Mouse (Mus musculus) adrenal gland (tissue): Measurements from ENCODE around the gene Nfkbib.

Experiments used
- intact Hi-C: fragments of 180-260 bp; cut with DNase I; formaldehyde crosslinking; loops from one replicate; pipeline ENCODE4 v1.15.1; 2025

The Nfkbib gene

DNA sequence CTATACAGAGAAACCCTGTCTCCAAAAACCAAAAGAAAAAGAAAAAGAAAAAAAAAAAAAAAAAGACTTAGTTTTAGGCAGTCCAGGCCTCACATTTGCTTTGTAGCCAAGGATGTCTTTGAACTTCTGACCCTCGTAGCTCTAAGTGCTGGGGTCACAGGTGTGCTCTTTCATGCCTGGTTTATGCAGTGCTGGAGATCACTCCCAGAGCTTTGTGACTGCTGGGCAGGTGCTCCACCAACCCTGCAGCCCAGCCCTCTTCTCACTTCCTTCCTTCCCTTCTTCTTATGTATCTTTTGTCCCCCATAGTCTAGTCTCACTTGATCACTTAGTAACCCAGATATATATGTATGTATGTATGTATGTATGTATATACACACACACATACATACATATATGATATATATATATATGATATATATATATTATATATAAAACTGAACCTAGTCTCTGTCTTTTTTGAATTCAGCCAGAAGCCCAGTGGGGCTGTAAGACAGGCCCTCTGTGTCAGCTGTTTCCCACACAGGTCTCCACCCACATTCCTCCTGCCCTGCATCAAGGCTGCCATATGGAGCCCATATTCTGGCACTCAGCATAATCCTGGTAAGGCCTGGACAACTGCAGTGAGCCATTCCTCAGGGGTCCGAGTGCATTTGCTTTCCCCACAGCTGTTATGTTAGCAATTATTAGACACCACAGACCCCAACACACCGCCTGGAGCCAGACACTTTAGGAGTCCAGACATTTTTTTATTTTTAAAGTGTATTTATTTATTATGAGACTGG, 46.4 kb downstream of the Nfkbib start:
- intact Hi-C loops = no loop called here

GRCm38 (mm10) chr7:28719650-28720049, 47.7 kb downstream of the Nfkbib start:
- intact Hi-C loops = no loop called here

GRCm38 (mm10) chr7:28719159-28719558, 48.2 kb downstream of the Nfkbib start:
- intact Hi-C loops = no loop called here

GRCm38 (mm10) chr7:28717726-28718125, 49.6 kb downstream of the Nfkbib start:
- intact Hi-C loops = no loop called here

GRCm38 (mm10) chr7:28716590-28717281, 50.6 kb downstream of the Nfkbib start, which contains the start of gene Fbxo17:
Gene Fbxo17 (plus strand): TSS chr7:28716804.
- intact Hi-C loops = no loop called here

DNA sequence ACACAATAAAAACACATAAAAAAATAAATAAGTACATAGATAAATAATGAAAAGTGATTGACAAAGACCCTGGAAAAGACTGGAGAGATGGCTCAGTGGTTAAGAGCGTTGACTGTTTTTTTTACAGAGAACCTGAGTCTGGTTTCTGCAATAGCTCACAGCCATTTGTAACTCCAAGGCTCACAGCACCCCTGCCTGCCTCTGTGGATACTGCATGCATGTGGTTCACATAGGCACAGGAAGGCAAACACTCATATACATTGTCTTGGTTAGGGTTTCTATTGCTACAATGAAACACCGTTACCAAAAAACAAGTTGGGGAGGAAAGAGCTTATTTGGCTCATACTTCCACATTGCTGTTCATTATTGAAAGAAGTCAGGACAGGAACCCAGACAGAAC, 51.7 kb downstream of the Nfkbib start:
- intact Hi-C loops = no loop called here

- intact Hi-C loops = no loop called here
These were observed 52.6 kb downstream of the Nfkbib start for GRCm38 (mm10) chr7:28714667-28715066.

- intact Hi-C loops = no loop called here
These were observed 56.4 kb downstream of the Nfkbib start for GRCm38 (mm10) chr7:28710962-28711361.

DNA sequence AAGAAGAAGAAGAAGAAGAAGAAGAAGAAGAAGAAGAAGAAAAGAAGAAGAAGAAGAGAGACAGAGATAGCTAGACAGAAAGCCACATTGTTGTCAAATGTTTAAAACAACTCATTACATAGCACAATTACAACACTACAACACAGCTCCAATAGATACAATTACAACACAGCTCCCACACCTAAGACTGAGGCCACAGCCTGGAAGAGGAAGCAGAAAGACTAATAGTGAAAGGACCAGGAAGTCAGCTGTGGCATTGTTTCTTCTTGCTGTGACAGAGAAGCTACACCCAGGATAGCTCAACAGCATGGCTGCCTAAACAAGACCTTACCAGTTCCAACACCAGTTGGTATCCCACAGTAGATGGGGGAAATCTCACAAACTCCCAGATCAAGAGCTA, 57.9 kb downstream of the Nfkbib start:
- intact Hi-C loops = no loop called here
